Mouse (Mus musculus) adrenal gland (tissue): ENCODE results near the gene Klrb1b.

ENCODE experiments used
- intact Hi-C: fragments of 180-260 bp; cut with DNase I; formaldehyde crosslinking; loops from one replicate; pipeline ENCODE4 v1.15.1; 2025

Klrb1b gene

DNA sequence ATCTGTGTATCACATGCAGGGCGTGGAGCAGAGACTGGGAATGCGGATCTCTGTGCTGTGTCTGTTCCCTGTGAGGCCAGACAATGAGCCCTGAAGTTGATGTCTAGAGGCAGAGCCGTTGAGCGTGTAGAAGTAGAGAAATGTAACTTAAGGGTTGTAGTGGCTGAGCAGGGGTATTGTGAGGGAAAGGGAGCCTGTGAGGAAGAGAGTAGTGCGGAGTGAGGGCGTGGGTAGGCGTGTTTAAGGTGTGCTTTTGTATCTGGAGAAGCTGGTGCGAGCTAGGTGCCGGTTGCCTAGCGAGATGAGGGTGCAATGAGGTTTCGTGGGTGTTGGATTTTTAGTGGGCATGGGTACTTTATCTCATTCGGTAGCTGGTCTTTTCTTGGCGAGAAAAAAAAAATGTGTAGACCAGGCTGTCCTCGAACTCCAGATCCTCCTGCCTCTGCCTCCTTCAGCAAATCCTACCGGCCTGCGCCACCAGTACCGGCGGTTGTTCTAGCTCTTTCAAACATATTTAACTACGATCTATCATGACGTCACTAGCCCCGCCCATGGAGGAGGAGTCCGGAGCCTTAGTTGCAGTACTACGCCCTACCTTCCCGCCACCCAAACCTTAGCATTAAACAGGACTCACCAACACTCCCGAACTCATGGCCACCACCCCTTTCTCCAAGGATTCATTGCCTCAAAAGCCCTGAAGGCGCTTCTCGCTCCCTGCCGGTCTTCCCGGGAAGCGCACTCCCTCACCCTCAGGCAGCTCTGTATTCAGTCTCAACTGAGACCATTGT lies 62.2 kb downstream of the Klrb1b start:
- intact Hi-C loops = no loop called here
